Mouse (Mus musculus): ENCODE data around the gene Smurf2. TPM values are rescaled to one million over a fixed set of nuclear protein-coding genes. Genes with fewer than 3 reads are reported as not detected.
A peak's percentile ranks its signal among the peaks of the same experiment; 100 is the strongest.

Smurf2 gene
- 14.1 and 15.1 TPM in 2 replicates for polyA plus RNA-seq (2015; fragmentation: Nextera tagmentation; extraction: Ambion mirVana)

DNA sequence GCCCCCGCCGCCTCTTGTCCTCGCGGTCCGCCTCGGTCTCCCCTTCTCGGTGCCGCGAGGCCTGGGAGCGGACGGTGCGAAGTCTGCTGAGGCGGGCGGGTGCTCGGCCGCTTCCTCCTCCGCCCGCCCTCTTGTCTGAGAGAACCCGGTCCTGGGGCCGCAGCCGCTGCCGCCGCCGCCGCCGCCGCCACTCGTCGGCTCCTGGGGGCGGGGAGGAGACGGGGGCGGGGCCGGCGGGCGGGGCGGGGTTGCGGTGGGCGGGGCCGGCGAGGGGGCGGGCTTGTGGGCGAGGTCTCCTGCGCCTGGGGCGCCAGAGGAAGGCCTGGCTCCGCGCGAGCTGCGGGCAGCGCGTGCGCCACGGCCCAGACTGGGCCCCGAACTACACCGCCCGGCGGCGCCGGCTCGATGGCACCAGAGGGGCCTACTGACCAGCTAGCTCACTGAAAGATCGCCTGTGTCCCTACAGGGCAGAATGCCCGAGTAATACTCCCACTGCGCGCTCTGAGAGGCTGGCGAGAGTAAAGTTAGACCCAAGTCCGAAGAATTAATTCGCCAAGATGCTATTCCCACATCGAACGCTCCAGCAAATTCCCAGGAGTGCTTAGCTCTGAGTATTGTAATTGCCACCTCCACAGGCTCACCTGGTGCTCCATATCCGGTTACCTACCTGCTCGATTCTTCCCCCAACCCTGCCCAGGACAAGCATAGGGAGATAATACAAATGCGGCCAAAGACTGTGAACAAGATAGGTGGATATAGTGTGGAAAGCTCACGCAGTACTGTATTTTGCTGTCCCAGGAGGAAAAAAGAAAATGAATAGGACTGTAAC, at the start of gene Smurf2:
Smurf2 (minus strand) TSS at position 165 of the 829 bp plus-strand sequence.
- peak; percentile 97 for ATAC-seq (ENCODE audit: low read depth)
- 5% methylated on average over 41 of the region's 72 CpGs for WGBS
- no peaks in the 10 kb centered on the region for H3K9me3 ChIP-seq
- H3K36me3 ChIP-seq, result no peaks in the 10 kb centered on the region
- H3K4me3 ChIP-seq, result peak within 1 kb of the TSS; percentile 94
- peak within 1 kb of the TSS; percentile 95 for H3K4me2 ChIP-seq
- H3K4me1 ChIP-seq (replicated peaks), result peaks cover 32% of the 10 kb centered on the region
- no peaks in the 10 kb centered on the region for H3K27me3 ChIP-seq
- H3K27ac ChIP-seq (replicated peaks), result peak within 1 kb of the TSS; percentile 97
- peak within 1 kb of the TSS; percentile 99 for H3K9ac ChIP-seq

DNA sequence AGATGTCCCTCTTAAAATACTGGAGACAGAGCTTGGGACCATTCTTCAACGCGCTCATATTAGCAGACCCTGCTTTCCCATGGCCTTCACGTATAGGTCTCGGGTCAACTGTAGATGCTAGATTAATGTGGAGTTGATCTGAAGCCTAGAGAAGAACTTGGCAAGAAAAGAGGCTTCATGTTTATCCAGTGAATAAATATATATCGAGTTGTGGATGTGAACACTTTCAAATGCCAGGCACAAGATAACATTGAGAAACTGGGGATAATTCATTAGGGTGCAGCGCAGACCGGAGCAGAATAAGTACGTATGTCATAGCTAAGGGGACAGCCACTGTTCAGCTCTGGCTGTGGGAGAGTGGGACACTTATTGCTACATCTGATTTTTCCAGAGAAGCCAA, 49.3 kb upstream of the Smurf2 start:
- Histone ChIP-seq H3K4me2 (no peak overlapping the region), H3K27me3 (no peaks in the 10 kb centered on the region), H3K36me3 (no peaks in the 10 kb centered on the region), H3K9ac (no peak overlapping the region), H3K27ac (replicated peaks) (no peak overlapping the region), H3K4me1 (replicated peaks) (no peaks in the 10 kb centered on the region), H3K4me3 (no peak overlapping the region), H3K9me3 (peaks cover 2% of the 10 kb centered on the region; the same call in 1 of the 2 replicates)
- no peak for ATAC-seq (ENCODE audit: low read depth)
- WGBS, result 95% methylated on average over 8 of the region's 8 CpGs

DNA sequence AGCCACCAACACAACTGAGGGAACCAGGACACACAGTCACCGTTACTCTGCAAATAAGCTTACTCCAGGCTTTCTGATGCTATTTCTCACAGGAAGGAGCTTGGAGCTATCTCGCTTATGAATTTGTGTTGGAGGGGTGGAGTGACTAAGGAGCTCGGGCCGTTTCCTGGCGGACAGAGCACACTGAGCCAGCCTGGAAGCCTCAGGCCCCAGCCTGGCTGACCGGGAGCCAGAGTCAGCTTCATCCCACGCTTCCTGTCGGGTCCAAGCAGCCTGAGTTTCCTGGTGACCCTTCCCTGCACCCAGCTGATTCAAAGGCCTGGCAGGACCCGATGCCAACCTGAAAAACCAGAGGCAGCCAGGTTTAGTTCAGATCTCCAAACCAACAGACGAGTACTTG, 47.1 kb upstream of the Smurf2 start:
- no peaks in the 10 kb centered on the region for H3K4me1 ChIP-seq (replicated peaks)
- no peak overlapping the region for H3K4me2 ChIP-seq
- no peak overlapping the region for H3K4me3 ChIP-seq
- H3K27ac ChIP-seq (replicated peaks), result no peak overlapping the region
- no peaks in the 10 kb centered on the region for H3K27me3 ChIP-seq
- no peak overlapping the region for H3K9ac ChIP-seq
- no peaks in the 10 kb centered on the region for H3K36me3 ChIP-seq
- H3K9me3 ChIP-seq, result no peaks in the 10 kb centered on the region
- ATAC-seq (ENCODE audit: low read depth), result no peak
- WGBS, result 75% methylated on average over 10 of the region's 10 CpGs

DNA sequence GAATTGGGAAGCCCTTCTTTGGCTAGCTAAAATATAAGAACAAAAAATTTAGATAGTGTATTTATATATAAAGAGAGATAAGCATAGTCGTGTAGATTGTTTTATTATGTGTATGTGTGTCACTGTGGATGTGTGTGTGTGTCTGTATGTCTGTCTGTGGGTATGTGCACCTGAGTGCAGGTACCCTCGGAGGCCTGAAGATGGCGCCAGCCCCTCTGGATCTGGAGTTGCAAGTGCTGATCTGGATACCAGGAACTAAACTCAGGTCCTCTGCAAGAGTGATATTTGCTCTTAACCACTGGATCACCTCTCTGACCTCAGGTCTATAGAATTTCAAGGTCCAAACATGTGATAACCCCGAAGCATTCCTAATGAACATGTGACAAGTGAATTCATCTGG, 45.4 kb upstream of the Smurf2 start:
- H3K36me3 ChIP-seq, result no peaks in the 10 kb centered on the region
- no peaks in the 10 kb centered on the region for H3K4me1 ChIP-seq (replicated peaks)
- no peak overlapping the region for H3K4me3 ChIP-seq
- 86% methylated on average over 4 of the region's 4 CpGs for WGBS
- no peak overlapping the region for H3K27ac ChIP-seq (replicated peaks)
- H3K27me3 ChIP-seq, result no peaks in the 10 kb centered on the region
- no peak overlapping the region for H3K4me2 ChIP-seq
- H3K9me3 ChIP-seq, result no peaks in the 10 kb centered on the region
- no peak for ATAC-seq (ENCODE audit: low read depth)
- H3K9ac ChIP-seq, result no peak overlapping the region

DNA sequence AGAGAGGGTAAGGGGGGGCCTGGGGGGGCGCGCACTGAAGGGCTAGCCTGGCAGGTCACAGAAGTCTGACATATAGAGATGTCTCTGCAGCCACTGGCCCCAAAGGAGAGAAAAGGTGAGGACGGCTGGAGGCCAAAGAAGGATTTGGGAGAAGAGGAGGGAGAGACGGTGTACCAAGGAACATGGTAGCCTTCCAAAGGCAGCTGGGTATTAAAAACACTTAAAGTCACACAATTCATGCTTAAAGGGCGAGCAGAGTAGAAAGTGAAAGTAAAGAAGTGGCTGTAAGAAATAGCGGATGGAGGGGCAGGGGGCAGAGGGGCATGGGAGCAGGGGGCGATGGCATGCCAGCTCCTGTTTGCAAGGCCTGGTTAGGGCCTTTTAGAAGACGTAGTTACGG, 41.8 kb upstream of the Smurf2 start:
- no peak overlapping the region for H3K9ac ChIP-seq
- H3K27me3 ChIP-seq, result no peaks in the 10 kb centered on the region
- H3K4me3 ChIP-seq, result no peak overlapping the region
- 90% methylated on average over 9 of the region's 9 CpGs for WGBS
- no peak for ATAC-seq (ENCODE audit: low read depth)
- H3K27ac ChIP-seq (replicated peaks), result 0 out of 2 replicates have a peak overlapping the region, but pooled peaks have one; percentile 13
- H3K36me3 ChIP-seq, result no peaks in the 10 kb centered on the region
- 0 out of 2 replicates have a peak, but pooled peaks cover 4% of the 10 kb centered on the region for H3K9me3 ChIP-seq
- H3K4me1 ChIP-seq (replicated peaks), result no peaks in the 10 kb centered on the region
- H3K4me2 ChIP-seq, result no peak overlapping the region

DNA sequence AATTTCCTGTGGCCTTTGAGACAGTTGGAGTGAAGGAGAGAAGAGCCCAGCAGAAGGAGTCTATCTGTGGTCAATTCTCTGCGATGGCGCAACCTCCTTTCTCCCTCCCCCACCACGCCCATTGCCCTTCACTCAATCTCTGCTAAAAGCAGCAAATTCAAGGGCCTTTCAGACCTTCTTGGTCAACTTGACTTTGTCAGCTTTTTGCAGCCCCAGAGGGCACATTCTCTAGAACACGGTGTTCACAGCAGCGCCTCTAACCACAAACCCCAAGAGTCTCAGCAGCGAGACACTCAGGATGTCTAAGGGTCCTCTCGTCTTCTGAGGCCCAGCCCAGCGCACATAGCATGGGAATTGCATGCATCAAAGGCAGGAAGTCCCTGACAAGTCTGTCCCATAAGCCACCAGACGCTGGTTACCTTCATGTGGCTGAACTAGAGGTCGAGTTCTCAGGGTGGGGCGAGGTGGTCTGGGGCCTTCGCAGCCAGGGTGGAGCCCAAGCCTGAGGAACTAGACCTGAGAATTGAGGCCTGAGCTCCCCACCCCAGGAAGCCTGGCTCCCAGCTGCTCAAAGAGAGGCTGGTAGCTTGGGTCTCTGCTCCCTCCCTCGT, 41.1 kb upstream of the Smurf2 start:
- Histone ChIP-seq H3K4me2 (no peak overlapping the region), H3K36me3 (no peaks in the 10 kb centered on the region), H3K27ac (replicated peaks) (no peak overlapping the region), H3K27me3 (no peaks in the 10 kb centered on the region), H3K4me3 (no peak overlapping the region), H3K9me3 (0 out of 2 replicates have a peak, but pooled peaks cover 4% of the 10 kb centered on the region), H3K9ac (no peak overlapping the region), H3K4me1 (replicated peaks) (no peaks in the 10 kb centered on the region)
- no peak for ATAC-seq (ENCODE audit: low read depth)
- whole genome bisulfite sequencing, result 79% methylated on average over 13 of the region's 13 CpGs

DNA sequence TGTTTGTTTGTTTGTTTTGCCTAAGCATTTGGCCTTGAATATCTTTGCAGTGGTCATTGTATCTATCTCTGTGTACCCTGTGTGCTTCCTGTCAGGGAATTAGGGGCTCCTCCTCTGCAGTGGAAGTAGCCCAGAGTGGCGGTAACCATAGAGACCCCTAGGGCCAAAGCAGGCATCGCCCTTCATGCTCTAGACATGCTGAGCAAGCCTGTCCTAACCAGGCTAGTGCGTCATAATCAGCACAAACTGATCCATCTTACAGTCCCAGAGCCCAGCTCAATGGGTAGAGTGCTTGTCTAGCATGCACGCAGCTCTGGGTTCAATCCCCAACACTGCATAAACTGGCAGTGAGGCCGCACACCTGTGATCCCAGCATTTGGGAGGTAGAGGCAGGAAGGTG, 38.6 kb upstream of the Smurf2 start:
- WGBS, result 91% methylated on average over 5 of the region's 5 CpGs
- no peaks in the 10 kb centered on the region for H3K36me3 ChIP-seq
- H3K27me3 ChIP-seq, result no peaks in the 10 kb centered on the region
- no peak overlapping the region for H3K9ac ChIP-seq
- no peak overlapping the region for H3K4me3 ChIP-seq
- no peak overlapping the region for H3K27ac ChIP-seq (replicated peaks)
- 0 out of 2 replicates have a peak, but pooled peaks cover 4% of the 10 kb centered on the region for H3K9me3 ChIP-seq
- no peak overlapping the region for H3K4me2 ChIP-seq
- H3K4me1 ChIP-seq (replicated peaks), result no peaks in the 10 kb centered on the region
- ATAC-seq (ENCODE audit: low read depth), result no peak

DNA sequence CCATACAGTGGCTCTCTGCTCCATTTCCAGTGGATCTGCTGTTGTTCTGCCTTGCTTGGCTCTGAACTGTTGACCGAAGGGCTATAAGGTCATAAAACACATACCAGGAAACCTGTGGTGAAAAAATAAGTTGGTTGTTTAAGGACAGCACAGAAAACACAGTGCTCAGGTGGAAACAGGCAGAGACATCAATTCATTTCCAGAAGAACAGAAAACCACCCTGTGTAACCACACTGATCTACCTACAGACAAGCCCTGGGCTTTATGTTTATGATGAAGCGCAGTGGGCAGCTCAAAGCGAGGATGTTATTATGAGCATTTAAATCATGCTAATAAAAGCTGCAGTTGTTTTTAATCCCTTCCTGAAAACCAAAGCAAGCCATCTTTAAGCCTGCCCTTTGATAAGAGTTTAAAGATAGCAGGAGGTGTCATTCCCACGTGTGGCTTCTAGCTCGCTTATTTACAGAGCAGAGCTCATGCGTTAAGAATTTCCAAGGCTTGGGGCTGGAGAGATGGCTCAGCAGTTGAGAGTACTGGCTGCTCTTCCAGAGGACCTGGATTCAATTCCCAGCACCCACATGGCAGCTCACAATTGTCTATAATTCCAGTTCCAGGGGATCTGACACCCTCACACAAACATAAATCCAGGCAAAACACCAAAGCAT, 38.0 kb upstream of the Smurf2 start:
- Histone ChIP-seq H3K9me3 (0 out of 2 replicates have a peak, but pooled peaks cover 4% of the 10 kb centered on the region), H3K9ac (no peak overlapping the region), H3K36me3 (no peaks in the 10 kb centered on the region), H3K27me3 (no peaks in the 10 kb centered on the region), H3K27ac (replicated peaks) (no peak overlapping the region), H3K4me1 (replicated peaks) (no peaks in the 10 kb centered on the region), H3K4me3 (no peak overlapping the region), H3K4me2 (no peak overlapping the region)
- 89% methylated on average over 6 of the region's 6 CpGs for WGBS
- ATAC-seq (ENCODE audit: low read depth), result no peak

DNA sequence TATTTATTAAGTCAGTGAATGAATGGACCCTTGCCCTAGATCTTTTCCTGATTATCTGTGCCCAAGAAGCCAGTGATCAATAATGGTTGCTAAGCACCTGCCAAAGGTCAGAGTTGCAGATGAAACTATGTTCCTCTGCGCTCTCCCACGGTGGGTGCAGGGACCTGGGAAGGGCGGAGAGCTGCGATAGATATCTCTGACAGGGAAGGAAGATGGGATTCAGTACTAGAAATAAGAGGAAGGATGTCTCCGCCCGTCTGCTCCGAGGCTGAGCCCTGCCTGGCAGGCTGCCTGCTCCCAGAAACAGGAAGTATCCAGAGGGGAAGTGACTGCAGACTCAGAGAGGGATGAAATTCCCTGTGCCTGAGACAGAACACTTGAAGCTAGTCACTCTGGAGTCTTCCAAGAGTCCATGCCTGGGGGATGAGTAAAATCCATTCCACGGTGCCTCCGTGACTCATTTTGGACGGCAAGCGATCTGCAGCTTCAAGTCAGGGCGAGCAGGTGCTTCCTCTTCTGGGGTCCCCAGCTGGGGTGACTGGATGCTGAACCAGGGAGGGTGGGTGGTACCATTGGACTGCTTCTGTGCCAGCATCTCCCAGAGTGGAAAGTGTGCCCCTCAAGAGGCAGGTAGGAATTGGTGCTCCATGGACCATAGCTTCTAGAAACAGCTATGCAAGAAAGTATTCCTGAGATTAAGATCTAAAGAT, 36.9 kb upstream of the Smurf2 start:
- H3K9me3 ChIP-seq, result 0 out of 2 replicates have a peak, but pooled peaks cover 4% of the 10 kb centered on the region
- no peaks in the 10 kb centered on the region for H3K36me3 ChIP-seq
- no peak overlapping the region for H3K9ac ChIP-seq
- H3K27me3 ChIP-seq, result no peaks in the 10 kb centered on the region
- no peaks in the 10 kb centered on the region for H3K4me1 ChIP-seq (replicated peaks)
- no peak overlapping the region for H3K4me2 ChIP-seq
- H3K27ac ChIP-seq (replicated peaks), result no peak overlapping the region
- 86% methylated on average over 12 of the region's 12 CpGs for WGBS
- H3K4me3 ChIP-seq, result no peak overlapping the region
- no peak for ATAC-seq (ENCODE audit: low read depth)

DNA sequence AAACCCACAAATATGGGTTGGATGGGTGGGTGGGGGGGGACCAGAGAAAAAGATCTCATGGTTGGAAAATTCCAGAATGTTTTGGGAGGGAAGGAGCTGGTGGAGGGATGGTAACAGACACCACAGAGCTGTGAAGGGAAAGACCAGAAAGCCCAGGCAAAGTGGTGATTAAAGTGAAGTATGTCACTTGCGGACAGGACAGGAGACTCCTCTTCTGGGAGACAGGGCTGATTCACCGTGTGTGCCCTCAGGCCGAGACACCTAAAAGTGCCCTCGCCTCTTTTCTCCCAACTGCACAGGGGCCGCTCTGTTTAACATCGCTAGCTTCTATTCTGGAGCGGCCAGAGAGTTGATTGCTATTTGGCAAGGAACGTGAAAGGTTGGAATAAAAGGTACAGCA, 34.1 kb upstream of the Smurf2 start:
- Histone ChIP-seq H3K36me3 (no peaks in the 10 kb centered on the region), H3K4me2 (no peak overlapping the region), H3K9ac (no peak overlapping the region), H3K4me3 (no peak overlapping the region), H3K4me1 (replicated peaks) (no peaks in the 10 kb centered on the region), H3K9me3 (0 out of 2 replicates have a peak, but pooled peaks cover 4% of the 10 kb centered on the region), H3K27ac (replicated peaks) (no peak overlapping the region), H3K27me3 (no peaks in the 10 kb centered on the region)
- WGBS, result 76% methylated on average over 8 of the region's 8 CpGs
- ATAC-seq (ENCODE audit: low read depth), result no peak

DNA sequence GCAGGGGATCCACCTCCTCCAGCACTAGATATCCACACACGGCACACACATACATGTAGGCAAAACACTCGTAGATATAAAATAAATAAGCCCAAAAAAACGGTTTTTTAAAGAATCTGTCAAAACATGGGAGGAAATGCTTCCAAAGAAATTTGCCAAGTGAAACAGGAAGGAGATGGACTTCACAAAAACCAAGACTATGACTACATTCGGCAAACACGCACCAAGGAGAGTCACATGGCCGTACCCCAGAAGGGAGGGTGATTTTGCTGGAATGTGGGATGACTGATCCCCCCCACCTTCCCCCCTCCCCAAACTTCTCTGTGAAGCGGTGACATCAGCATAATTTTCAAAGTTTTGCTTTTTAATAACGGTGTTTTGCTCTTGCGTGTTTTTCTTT, 33.6 kb upstream of the Smurf2 start:
- Histone ChIP-seq H3K4me1 (replicated peaks) (no peaks in the 10 kb centered on the region), H3K4me2 (no peak overlapping the region), H3K27ac (replicated peaks) (no peak overlapping the region), H3K4me3 (no peak overlapping the region), H3K36me3 (no peaks in the 10 kb centered on the region), H3K9ac (no peak overlapping the region), H3K9me3 (0 out of 2 replicates have a peak, but pooled peaks cover 4% of the 10 kb centered on the region), H3K27me3 (no peaks in the 10 kb centered on the region)
- WGBS, result 82% methylated on average over 9 of the region's 9 CpGs
- ATAC-seq (ENCODE audit: low read depth), result no peak

All from neural tube, embryonic 13.5 days (tissue).